Mouse (Mus musculus): Measurements from ENCODE around the gene AF067063. TPM values are rescaled to one million over a fixed set of nuclear protein-coding genes. Genes with fewer than 3 reads are reported as not detected.

AF067063 gene
- polyA plus RNA-seq, 2 experiments, result not detected

GRCm38 (mm10) chr13:119783581-119783980 lies 46.4 kb downstream of the AF067063 start:
- DNase-seq (ENCODE audit: low spot score), result no peak
- no peaks in the 10 kb centered on the region for H3K27me3 ChIP-seq (ENCODE audit: control insufficient read depth, insufficient read depth, low read length)
- H3K36me3 ChIP-seq (ENCODE audit: control insufficient read depth, insufficient read depth, low read length), result peaks cover 82% of the 10 kb centered on the region
- WGBS, result 82% methylated on average over 4 of the region's 4 CpGs
- no peak overlapping the region for H3K4me2 ChIP-seq (replicated peaks; ENCODE audit: low read depth, low read length, severe bottlenecking)
- no peak overlapping the region for H3K4me3 ChIP-seq (replicated peaks; ENCODE audit: low read length)
- no peak overlapping the region for H3K9ac ChIP-seq (ENCODE audit: low read depth, low read length, severe bottlenecking)
- TF ChIP-seq POLR2A (IDR thresholded peaks at IDR 0.05; ENCODE audit: borderline replicate concordance, extremely low read depth, insufficient read depth, insufficient read length), result no peak
- no peak overlapping the region for H3K27ac ChIP-seq (replicated peaks; ENCODE audit: low read depth, low read length)
- ATAC-seq (ENCODE audit: low FRiP score, low read depth), result no peak
- H3K4me1 ChIP-seq (ENCODE audit: control insufficient read depth, insufficient read depth, low read length), result no peaks in the 10 kb centered on the region
- no peaks in the 10 kb centered on the region for H3K9me3 ChIP-seq (ENCODE audit: control insufficient read depth, low read length)

Other genes with a start within 250 kb of the AF067063 start
- gene Ccl28, start 206.4 kb downstream of the AF067063 start, polyA plus RNA-seq (2012; rRNA removed), result 0.18 and 0.23 TPM in 2 replicates
- 0.07 TPM in 1 of 2 replicates, not detected in the other for gene Ccl28, start 206.4 kb downstream of the AF067063 start, polyA plus RNA-seq (2014; fragmentation: Nextera tagmentation; extraction: Ambion mirVana)
- 84.0 and 93.0 TPM in 2 replicates for gene Hmgcs1, start 139.8 kb downstream of the AF067063 start, polyA plus RNA-seq (2012; rRNA removed)
- 118 and 135 TPM in 2 replicates for gene Hmgcs1, start 139.8 kb downstream of the AF067063 start, polyA plus RNA-seq (2014; fragmentation: Nextera tagmentation; extraction: Ambion mirVana)
- gene Nim1k, start 74.3 kb downstream of the AF067063 start, polyA plus RNA-seq (2012; rRNA removed), result 1.2 and 1.3 TPM in 2 replicates
- gene Nim1k, start 74.3 kb downstream of the AF067063 start, polyA plus RNA-seq (2014; fragmentation: Nextera tagmentation; extraction: Ambion mirVana), result 2.1 and 2.2 TPM in 2 replicates
- gene Zfp131, start 39.3 kb downstream of the AF067063 start, polyA plus RNA-seq (2012; rRNA removed), result 26.6 and 32.1 TPM in 2 replicates
- 39.6 and 41.3 TPM in 2 replicates for gene Zfp131, start 39.3 kb downstream of the AF067063 start, polyA plus RNA-seq (2014; fragmentation: Nextera tagmentation; extraction: Ambion mirVana)
- gene D13Ertd608e, start 5.8 kb upstream of the AF067063 start, polyA plus RNA-seq (2012; rRNA removed), result not detected in 2 replicates
- gene D13Ertd608e, start 5.8 kb upstream of the AF067063 start, polyA plus RNA-seq (2014; fragmentation: Nextera tagmentation; extraction: Ambion mirVana), result not detected in 2 replicates
- gene Tcstv1, start 64.6 kb upstream of the AF067063 start, polyA plus RNA-seq (2012; rRNA removed), result not detected in 2 replicates
- gene Tcstv1, start 64.6 kb upstream of the AF067063 start, polyA plus RNA-seq (2014; fragmentation: Nextera tagmentation; extraction: Ambion mirVana), result not detected in 2 replicates
- gene Gm21761, start 99.1 kb upstream of the AF067063 start, polyA plus RNA-seq (2012; rRNA removed), result not detected in 2 replicates
- not detected in 2 replicates for gene Gm21761, start 99.1 kb upstream of the AF067063 start, polyA plus RNA-seq (2014; fragmentation: Nextera tagmentation; extraction: Ambion mirVana)
- gene B020031M17Rik, start 120.6 kb upstream of the AF067063 start, polyA plus RNA-seq (2012; rRNA removed), result 0.13 TPM in 1 of 2 replicates, not detected in the other
- not detected in 2 replicates for gene B020031M17Rik, start 120.6 kb upstream of the AF067063 start, polyA plus RNA-seq (2014; fragmentation: Nextera tagmentation; extraction: Ambion mirVana)
- not detected in 2 replicates for gene Gm36079, start 196.8 kb upstream of the AF067063 start, polyA plus RNA-seq (2012; rRNA removed)
- gene Gm36079, start 196.8 kb upstream of the AF067063 start, polyA plus RNA-seq (2014; fragmentation: Nextera tagmentation; extraction: Ambion mirVana), result not detected in 2 replicates
- 0.03 TPM in 1 of 2 replicates, not detected in the other for gene Gm21188, start 222.0 kb upstream of the AF067063 start, polyA plus RNA-seq (2012; rRNA removed)
- gene Gm21188, start 222.0 kb upstream of the AF067063 start, polyA plus RNA-seq (2014; fragmentation: Nextera tagmentation; extraction: Ambion mirVana), result 0.19 TPM in 1 of 2 replicates, not detected in the other

Data from limb, embryonic 14.5 days (tissue).